Mouse (Mus musculus) spleen, adult 2 months (tissue): Measurements from ENCODE around the gene Rpl13.

ENCODE experiments used
- CTCF ChIP-seq: fragments of 200-500 bp; IDR thresholded peaks from 2 replicates; pipeline ENCODE4 v1.5.1; 2011; ENCODE audit warnings: mild to moderate bottlenecking, inconsistent platforms; ENCODE audit not compliant: insufficient read depth, insufficient read length, insufficient replicate concordance; ENCODE audit errors: extremely low read depth
- POLR2A ChIP-seq: fragments of 200-500 bp; IDR thresholded peaks from 2 replicates; pipeline ENCODE4 v1.6.1; 2011; ENCODE audit warnings: low read depth, low read length, inconsistent platforms

DNA sequence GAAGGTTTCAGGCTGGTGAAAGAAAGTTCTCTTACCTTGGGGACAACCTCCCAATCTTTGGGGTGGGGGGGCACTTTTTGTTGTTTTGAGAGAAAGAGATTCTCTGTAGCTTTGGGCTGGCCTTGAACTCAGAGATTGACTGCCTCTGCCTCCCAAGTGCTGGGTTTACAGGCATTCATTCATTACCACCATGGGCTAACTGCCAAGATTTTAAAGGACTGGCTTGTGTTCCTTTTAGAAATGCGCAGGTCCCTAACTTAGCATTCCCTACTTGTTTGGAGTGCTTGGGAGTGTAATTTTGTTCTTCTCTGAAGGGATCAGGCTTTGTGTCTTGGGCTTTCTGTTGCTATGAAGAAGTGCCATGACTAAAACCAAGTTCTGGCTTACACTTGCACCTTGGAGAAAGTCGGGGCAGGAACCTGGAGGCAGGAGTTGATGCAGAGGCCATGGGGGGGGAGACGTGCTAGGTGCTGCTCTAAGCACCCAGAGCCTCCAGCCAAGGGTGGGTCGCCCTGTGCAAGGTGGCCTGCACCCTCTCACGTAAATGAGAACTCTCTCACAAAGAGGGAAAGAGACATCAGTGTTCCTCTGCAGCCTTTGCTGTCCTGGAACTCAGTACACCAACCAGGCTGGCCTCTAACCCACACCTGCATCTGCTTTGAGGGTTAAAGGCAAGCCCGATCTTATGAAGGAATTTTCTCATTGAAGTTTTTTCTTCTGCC, 2.1 kb downstream of the Rpl13 start:
- TF ChIP-seq POLR2A, result no peak
- no peak for TF ChIP-seq CTCF
